Mouse (Mus musculus): Measurements from ENCODE around the gene Nectin2.

GRCm38 (mm10) chr7:19700299-19701068 lies 49.8 kb downstream of the Nectin2 start:
- TF ChIP-seq POLR2A (IDR thresholded peaks at IDR 0.05; ENCODE audit: borderline replicate concordance, insufficient read depth, low read length) (no peak), CTCF (IDR thresholded peaks at IDR 0.05; ENCODE audit: borderline replicate concordance, insufficient read depth, low read depth, low read length) (no peak)

All from cerebellum, adult 2 months (tissue).